Mouse (Mus musculus): ENCODE results near the gene Hs6st3. TPM values are rescaled to one million over a fixed set of nuclear protein-coding genes. Genes with fewer than 3 reads are reported as not detected.

Gene Hs6st3
- total RNA-seq (2015; ENCODE audit: low replicate concordance): not detected in 2 replicates
- not detected in 2 replicates for total RNA-seq (2017; ENCODE audit: low replicate concordance)

- no peak for ATAC-seq (replicated peaks; ENCODE audit: low FRiP score, poor library complexity, severe bottlenecking)
Observed at GRCm38 (mm10) chr14:119137906-119138785, at the start of gene Hs6st3. TSS of gene Hs6st3 (plus strand) at chr14:119138341.

DNA sequence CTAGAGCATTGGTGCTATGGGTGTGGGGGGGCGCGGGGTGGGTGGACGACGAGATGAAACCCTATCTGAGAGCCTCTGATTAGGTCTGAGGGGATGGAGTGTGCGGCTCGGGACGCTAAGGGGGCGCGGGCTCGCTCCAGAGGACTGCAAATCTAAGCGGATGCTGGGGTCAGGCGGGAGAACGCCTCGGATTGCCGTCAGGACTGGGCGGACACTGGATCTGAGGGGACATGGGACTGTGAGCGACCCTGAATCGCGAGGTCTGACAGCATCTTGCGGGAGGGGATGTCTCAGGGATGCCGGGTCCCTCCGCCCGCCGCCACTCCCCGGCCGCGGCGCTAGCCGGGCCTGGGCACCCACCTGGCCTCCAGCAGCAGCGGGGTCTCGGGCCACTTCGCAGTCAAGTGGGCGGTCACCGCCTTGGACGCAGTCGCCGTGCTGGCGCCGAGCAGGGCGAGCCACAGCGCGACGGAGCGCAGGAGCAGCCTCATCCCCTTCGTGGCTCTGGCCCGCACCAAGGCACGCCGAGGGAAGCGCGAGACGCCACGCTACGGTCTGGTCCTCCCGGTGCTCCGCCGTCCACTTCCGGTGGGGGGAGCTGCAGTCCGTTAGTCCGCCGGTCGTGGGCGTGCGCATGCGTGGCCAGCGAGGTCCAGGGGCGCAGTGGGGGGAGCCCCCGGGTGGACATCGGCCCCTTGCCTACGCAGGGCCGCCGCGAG, 39.1 kb upstream of the Hs6st3 start, which contains the start of gene Uggt2:
Uggt2 (minus strand) TSS at position 580 of the 719 bp plus-strand sequence.
- ATAC-seq (replicated peaks; ENCODE audit: low FRiP score, poor library complexity, severe bottlenecking): no peak

GRCm38 (mm10) chr14:119099570-119099891, 38.6 kb upstream of the Hs6st3 start:
- ATAC-seq (replicated peaks; ENCODE audit: low FRiP score, poor library complexity, severe bottlenecking): no peak

DNA sequence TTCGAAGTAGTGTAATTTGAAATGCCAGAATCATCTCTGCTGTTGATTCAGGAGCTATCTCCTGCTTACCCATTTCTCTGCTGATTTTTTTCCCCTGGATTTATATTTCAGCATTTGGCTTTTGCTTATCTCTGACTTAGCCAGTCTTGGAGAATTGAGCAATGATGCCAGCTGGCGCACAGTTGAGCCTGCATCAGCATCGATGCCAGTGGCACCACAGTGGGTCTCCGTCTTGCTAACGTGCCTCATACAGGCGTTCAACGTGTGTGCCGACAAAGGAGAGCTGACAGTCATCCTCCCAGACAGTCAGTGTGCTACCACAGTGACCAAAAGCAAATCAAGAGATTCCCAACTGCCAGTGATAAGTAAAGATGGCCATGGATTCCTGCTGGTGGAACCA, 30.6 kb upstream of the Hs6st3 start:
- no peak for ATAC-seq (replicated peaks; ENCODE audit: low FRiP score, poor library complexity, severe bottlenecking)

DNA sequence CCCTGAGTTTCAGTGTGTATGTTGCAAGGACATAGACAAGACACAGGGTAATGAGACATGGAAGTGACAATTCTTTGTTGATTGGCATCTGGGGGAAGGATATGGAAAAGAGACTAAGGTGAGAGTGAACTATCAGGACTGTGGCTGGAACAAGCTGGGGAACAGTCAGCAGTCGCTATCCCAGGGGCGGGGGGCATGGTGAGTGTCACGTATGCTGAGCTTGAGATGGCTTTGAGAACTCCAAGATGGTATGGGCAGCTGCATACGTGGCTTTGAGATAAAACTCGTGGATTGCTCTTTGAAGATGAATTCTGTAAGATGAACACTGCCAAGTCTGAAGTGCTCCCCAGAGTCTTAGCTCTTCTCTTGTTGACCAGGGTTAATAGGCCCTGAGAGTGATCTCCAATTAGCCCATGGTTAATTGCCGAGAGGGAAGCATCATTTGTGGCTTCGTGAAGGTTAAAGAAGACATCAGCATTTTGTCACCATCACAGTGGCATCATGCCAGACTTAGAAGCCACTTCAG, 29.3 kb upstream of the Hs6st3 start:
- ATAC-seq (replicated peaks; ENCODE audit: low FRiP score, poor library complexity, severe bottlenecking): no peak

GRCm38 (mm10) chr14:119109776-119110218, 28.3 kb upstream of the Hs6st3 start:
- no peak for ATAC-seq (replicated peaks; ENCODE audit: low FRiP score, poor library complexity, severe bottlenecking)

- ATAC-seq (replicated peaks; ENCODE audit: low FRiP score, poor library complexity, severe bottlenecking): no peak
Observed at GRCm38 (mm10) chr14:119112558-119112957, 25.6 kb upstream of the Hs6st3 start.

GRCm38 (mm10) chr14:119123582-119123981, 14.6 kb upstream of the Hs6st3 start:
- ATAC-seq (replicated peaks; ENCODE audit: low FRiP score, poor library complexity, severe bottlenecking): no peak

- no peak for ATAC-seq (replicated peaks; ENCODE audit: low FRiP score, poor library complexity, severe bottlenecking)
Observed at GRCm38 (mm10) chr14:119124061-119124460, 14.1 kb upstream of the Hs6st3 start.

DNA sequence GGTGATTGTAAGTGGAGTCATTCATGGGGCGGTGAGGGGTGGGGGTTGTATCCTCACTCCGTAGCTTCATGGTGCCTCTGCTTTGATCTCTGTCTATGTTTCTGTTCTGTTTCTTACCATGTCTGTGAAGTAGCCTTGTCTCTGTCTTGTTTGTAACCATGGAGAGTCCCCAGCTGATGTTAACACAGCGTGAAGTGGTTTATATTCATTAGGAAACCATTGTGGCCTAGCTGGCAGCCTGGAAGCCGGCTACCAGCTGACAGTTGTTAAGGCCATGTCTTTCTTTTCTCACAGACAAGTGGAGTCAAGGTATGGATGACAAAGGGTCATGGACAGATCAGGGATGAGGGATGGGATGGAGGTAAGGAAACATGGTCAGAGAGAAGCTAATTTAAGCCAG, 12.3 kb upstream of the Hs6st3 start:
- ATAC-seq (replicated peaks; ENCODE audit: low FRiP score, poor library complexity, severe bottlenecking): no peak

DNA sequence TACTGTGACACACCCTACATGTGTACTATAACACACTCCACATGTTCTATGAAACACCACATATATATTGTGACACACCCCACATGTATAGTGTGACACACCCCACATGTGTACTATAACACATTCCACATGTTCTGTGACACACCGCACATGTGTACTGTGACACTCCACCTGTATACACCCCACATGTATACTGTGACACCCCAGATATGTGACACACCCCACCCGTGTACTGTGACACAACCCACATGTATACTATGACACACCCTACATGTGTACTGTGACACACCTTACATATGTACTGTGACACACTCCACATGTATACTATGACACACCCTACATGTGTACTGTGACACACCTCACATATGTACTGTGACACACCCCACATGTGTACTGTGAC, 10.8 kb upstream of the Hs6st3 start:
- ATAC-seq (replicated peaks; ENCODE audit: low FRiP score, poor library complexity, severe bottlenecking): no peak

GRCm38 (mm10) chr14:119137512-119137905, 632 bp upstream of the Hs6st3 start:
- no peak; the same call in 1 of the 2 replicates for ATAC-seq (replicated peaks; ENCODE audit: low FRiP score, poor library complexity, severe bottlenecking)

DNA sequence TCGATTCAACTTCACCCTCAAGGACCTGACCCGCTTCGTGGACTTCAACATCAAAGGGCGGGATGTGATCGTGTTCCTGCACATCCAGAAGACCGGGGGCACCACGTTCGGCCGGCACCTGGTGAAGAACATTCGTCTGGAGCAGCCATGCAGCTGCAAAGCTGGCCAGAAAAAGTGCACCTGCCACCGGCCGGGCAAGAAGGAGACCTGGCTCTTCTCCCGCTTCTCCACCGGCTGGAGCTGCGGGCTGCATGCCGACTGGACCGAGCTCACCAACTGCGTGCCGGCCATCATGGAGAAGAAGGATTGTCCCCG, 602 bp downstream of the Hs6st3 start:
- no peak for ATAC-seq (replicated peaks; ENCODE audit: low FRiP score, poor library complexity, severe bottlenecking)

- ATAC-seq (replicated peaks; ENCODE audit: low FRiP score, poor library complexity, severe bottlenecking): no peak
Observed at GRCm38 (mm10) chr14:119139381-119139950, 1.3 kb downstream of the Hs6st3 start.

DNA sequence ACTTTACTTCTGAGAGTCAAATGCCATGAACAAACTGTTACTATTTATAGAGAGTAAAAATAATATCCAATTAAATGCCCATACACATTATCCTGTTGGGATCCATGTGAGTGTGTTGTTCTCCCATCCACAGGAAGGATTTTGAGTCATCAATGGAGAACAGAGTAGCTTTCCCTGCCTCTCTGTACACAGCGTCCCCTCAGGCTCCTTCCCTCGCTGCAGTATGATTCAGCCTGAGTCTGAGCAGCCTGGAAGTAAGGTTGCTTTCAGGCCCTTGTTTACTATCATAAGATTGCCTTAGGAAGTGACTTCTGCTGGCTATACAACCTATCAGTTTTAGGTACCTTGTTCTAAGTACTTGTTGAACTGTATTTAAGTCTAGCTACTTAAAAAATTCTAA, 14.9 kb downstream of the Hs6st3 start:
- no peak for ATAC-seq (replicated peaks; ENCODE audit: low FRiP score, poor library complexity, severe bottlenecking)

- ATAC-seq (replicated peaks; ENCODE audit: low FRiP score, poor library complexity, severe bottlenecking): no peak
Observed at GRCm38 (mm10) chr14:119193905-119194304, 55.8 kb downstream of the Hs6st3 start.

DNA sequence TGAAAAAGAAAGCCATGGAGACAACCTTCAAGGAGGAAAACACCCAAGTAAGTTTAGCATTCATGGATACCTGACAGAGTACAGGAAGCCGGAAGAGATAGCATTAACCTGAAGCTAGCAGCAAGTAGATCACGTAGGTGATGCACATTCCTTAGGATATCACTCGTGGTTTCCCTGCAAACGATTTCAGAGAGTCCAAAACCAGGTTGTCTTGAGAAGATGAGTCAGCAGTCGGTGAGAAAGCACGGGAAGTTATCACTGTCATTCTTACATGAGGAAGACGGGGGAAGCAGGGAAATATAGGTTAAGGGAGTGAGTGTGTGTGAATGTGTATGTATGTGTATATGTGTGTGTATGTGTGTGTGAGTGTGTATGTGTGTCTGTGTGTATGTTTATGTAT, 65.4 kb downstream of the Hs6st3 start:
- no peak for ATAC-seq (replicated peaks; ENCODE audit: low FRiP score, poor library complexity, severe bottlenecking)

GRCm38 (mm10) chr14:119215576-119216309, 77.6 kb downstream of the Hs6st3 start:
- ATAC-seq (replicated peaks; ENCODE audit: low FRiP score, poor library complexity, severe bottlenecking): no peak

- no peak for ATAC-seq (replicated peaks; ENCODE audit: low FRiP score, poor library complexity, severe bottlenecking)
Observed at GRCm38 (mm10) chr14:119227709-119228338, 89.7 kb downstream of the Hs6st3 start.
